Mouse (Mus musculus) spleen, adult 2 months (tissue): ENCODE measurements at regions not wholly inside any gene's neighbourhood (a gene's known extent, or its start where the extent isn't known, plus 50 kb on each side); places are given as distances from the start of the nearest gene placed in this dataset.

Experiments used
- CTCF ChIP-seq: fragments of 200-500 bp; IDR thresholded peaks from 2 replicates; pipeline ENCODE4 v1.5.1; 2011; ENCODE audit warnings: mild to moderate bottlenecking, inconsistent platforms; ENCODE audit not compliant: insufficient read depth, insufficient read length, insufficient replicate concordance; ENCODE audit errors: extremely low read depth
- POLR2A ChIP-seq: fragments of 200-500 bp; IDR thresholded peaks from 2 replicates; pipeline ENCODE4 v1.6.1; 2011; ENCODE audit warnings: low read depth, low read length, inconsistent platforms

GRCm38 (mm10) chr4:106121306-106121705, 194.7 kb upstream of the Usp24 start:
- no peak for TF ChIP-seq POLR2A
- TF ChIP-seq CTCF: no peak
